Mouse (Mus musculus) lung, adult 2 months (tissue): ENCODE measurements around the gene Gm11627. TPM values are rescaled to one million over a fixed set of nuclear protein-coding genes. Genes with fewer than 3 reads are reported as not detected.

Experiments used
- DNase-seq: peaks from one replicate; pipeline ENCODE4 v3.0.0; 2022
- H3K4me1 ChIP-seq: fragments of 200-500 bp; 2 replicates; pipeline ENCODE4 v1.6.1; 2011; ENCODE audit warnings: low read length; ENCODE audit not compliant: control insufficient read depth, insufficient read depth
- H3K4me3 ChIP-seq: fragments of 200-500 bp; replicated peaks from 2 replicates; pipeline ENCODE3; 2011; ENCODE audit warnings: low read depth, mild to moderate bottlenecking, control low read depth, low read length; ENCODE audit errors: extremely low read depth
- CTCF ChIP-seq: fragments of 200-500 bp; IDR thresholded peaks from 2 replicates; pipeline ENCODE4 v1.5.1; 2011; ENCODE audit warnings: mild to moderate bottlenecking, low read length, control low read depth; ENCODE audit not compliant: insufficient read depth
- POLR2A ChIP-seq: fragments of 200-500 bp; IDR thresholded peaks from 2 replicates; pipeline ENCODE4 v1.6.1; 2011; ENCODE audit warnings: low read depth, mild to moderate bottlenecking, control low read depth, low read length, borderline replicate concordance; ENCODE audit errors: extremely low read depth
- WGBS: fragments of 180-500 bp; shearing (Covaris S2); methylation state at CpG from one replicate; pipeline ENCODE4 v1.1.7; 2018; 5-methylcytosine and 5-hydroxymethylcytosine counted together
- polyA plus RNA-seq: library from polyadenylated mRNA; depleted of rRNA; stranded (reverse); fragments of >200 nt; gene quantifications from 2 replicates; pipeline ENCODE4 v1.2.3, GENCODE M21; 2012; rRNA removed

Gm11627 gene
- polyA plus RNA-seq: 2.4 and 2.5 TPM in 2 replicates

GRCm38 (mm10) chr11:102579165-102580033 is at the start of gene Gm11627:
Gene Gm11627, minus strand, starts transcription at chr11:102579461.
- H3K4me1 ChIP-seq: peaks cover 7% of the 10 kb centered on the region; the same call in 1 of the 2 replicates
- TF ChIP-seq POLR2A (no peak; the same call in 1 of the 2 replicates), CTCF (no peak)
- H3K4me3 ChIP-seq: peak within 1 kb of the TSS; percentile 82
- WGBS: 21% methylated on average over 22 of the region's 23 CpGs
- no peak for DNase-seq

DNA sequence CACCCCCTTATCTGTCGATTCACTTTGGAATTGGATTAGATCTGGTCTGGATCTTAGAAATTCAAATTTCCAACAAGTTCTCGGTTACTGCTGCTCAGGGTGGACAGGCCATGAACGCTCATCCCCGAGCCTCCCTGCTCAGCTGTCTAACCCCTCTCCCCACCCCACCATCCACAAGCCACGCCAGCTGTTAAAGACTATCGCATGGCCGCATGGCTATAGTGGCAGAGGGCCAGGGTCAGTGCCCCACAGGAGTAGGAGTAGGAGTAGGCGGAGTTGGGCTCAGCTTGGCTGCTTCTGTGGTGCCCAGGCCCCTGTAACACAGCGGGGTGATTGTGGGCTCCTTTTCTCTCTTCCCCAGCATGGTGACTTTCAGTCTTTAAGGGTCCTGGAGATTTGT is 49.3 kb upstream of the Gm11627 start:
- no peak for DNase-seq
- TF ChIP-seq POLR2A (no peak), CTCF (no peak)
- 64% methylated on average over 9 of the region's 9 CpGs for WGBS
- H3K4me3 ChIP-seq: no peak overlapping the region
- peaks cover 4% of the 10 kb centered on the region; the same call in 1 of the 2 replicates for H3K4me1 ChIP-seq

DNA sequence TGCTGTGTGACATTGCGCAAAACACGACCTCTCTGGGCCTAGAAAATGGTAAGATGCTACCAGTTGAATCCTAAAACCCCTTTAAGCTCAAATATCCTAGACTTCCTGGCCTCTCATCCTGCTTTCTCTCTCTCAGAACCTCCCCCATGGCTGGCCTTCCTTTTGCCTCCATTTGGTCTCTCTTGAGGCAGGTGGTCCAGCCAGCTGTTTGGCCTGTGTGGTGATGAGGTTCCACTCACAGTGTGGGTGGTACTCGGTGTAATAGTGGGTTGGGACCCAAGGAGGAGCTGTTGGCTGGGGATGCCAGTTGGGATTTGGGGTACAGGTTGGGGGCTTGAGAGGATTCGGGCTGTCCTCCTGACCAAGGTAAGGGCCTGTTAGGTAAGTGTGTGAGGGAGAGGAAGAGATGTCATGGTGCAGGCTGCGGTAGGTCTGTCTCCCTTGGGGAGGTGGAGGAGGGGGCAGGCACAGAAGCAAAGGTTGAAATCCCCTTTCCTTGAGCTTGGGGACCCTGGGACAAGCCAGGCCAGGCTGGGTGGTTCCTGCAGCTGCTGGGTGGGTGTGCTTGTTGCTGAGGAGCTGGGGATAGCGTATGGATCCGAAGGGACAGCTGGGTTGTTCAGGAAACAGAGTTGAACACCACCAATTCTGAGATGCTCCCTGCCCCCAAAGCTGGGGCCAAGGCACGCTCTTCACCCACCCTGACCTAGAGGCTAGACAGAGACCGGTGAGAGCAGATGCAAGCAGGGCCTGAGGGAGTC is 48.1 kb upstream of the Gm11627 start:
- 86% methylated on average over 9 of the region's 9 CpGs for WGBS
- Histone ChIP-seq H3K4me1 (peaks cover 4% of the 10 kb centered on the region; the same call in 1 of the 2 replicates), H3K4me3 (no peak overlapping the region)
- DNase-seq: no peak
- TF ChIP-seq CTCF (no peak), POLR2A (no peak)

GRCm38 (mm10) chr11:102624888-102625407 is 45.7 kb upstream of the Gm11627 start:
- Histone ChIP-seq H3K4me3 (no peak overlapping the region), H3K4me1 (peaks cover 4% of the 10 kb centered on the region; the same call in 1 of the 2 replicates)
- TF ChIP-seq CTCF (no peak), POLR2A (no peak)
- WGBS: 60% methylated on average over 14 of the region's 14 CpGs
- no peak for DNase-seq

- Histone ChIP-seq H3K4me3 (peak overlapping the region; percentile 7), H3K4me1 (peaks cover 4% of the 10 kb centered on the region; the same call in 1 of the 2 replicates)
- WGBS: 24% methylated on average over 17 of the region's 17 CpGs
- TF ChIP-seq POLR2A (no peak), CTCF (no peak)
- no peak for DNase-seq
These were observed 44.9 kb upstream of the Gm11627 start for GRCm38 (mm10) chr11:102623876-102624789.

DNA sequence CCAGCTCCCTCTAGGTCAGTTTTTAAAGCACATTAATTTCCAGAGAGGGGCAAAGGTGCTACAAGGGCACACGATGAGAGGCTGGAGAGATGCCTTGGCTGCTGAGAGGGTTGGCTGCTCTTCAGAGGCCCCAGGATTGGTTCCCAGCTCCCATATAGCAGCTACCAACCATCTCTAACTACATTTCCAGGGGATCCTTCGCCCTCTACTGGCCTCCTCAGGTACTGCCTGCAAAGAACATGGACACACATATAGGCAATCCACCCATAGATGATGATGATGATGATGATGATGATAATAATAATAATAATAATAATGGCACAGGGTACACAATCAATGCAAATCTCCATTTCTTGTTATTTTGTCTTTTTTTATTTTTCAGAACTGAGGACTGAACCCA is 40.2 kb upstream of the Gm11627 start:
- TF ChIP-seq POLR2A: no peak
- TF ChIP-seq CTCF: no peak
- Histone ChIP-seq H3K4me3 (no peak overlapping the region), H3K4me1 (peaks cover 4% of the 10 kb centered on the region; the same call in 1 of the 2 replicates)
- WGBS: 64% methylated on average over 2 of the region's 2 CpGs
- DNase-seq: no peak

DNA sequence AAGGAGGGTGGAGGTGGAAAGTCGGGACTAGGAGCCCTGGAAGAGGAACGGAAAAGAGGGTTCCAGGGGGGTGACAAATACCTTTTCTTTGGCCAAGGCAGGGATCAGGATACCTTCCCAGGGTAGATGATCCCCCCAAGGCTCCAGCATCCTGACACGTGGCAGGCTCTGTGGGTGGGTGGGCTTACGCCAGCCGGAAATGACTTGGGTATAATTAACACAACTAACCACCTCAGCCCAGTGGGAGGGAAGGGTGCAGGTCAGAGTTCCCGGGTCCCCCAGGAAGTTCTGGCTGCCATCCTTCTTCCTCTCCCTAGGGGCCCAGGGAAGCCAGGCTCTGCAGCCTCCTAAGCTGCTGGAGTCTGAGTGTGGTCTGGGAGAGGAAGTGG is 32.0 kb upstream of the Gm11627 start:
- no peak for TF ChIP-seq POLR2A
- no peak for TF ChIP-seq CTCF
- DNase-seq: no peak
- Histone ChIP-seq H3K4me3 (no peak overlapping the region), H3K4me1 (no peaks in the 10 kb centered on the region)
- 30% methylated on average over 6 of the region's 6 CpGs for WGBS

- TF ChIP-seq POLR2A: no peak
- TF ChIP-seq CTCF: no peak
- no peak for DNase-seq
- Histone ChIP-seq H3K4me1 (0 out of 2 replicates have a peak, but pooled peaks cover 2% of the 10 kb centered on the region), H3K4me3 (no peak overlapping the region)
- 40% methylated on average over 9 of the region's 9 CpGs for WGBS
These were observed 31.5 kb upstream of the Gm11627 start for GRCm38 (mm10) chr11:102610675-102611316.
